Mouse (Mus musculus): ENCODE data around the gene Jade1. TPM values are rescaled to one million over a fixed set of nuclear protein-coding genes. Genes with fewer than 3 reads are reported as not detected.

Jade1 gene
- polyA plus RNA-seq, 1 experiment from 2014 or later, result 22.1 TPM

GRCm38 (mm10) chr3:41522226-41523005 lies 33.1 kb upstream of the Jade1 start:
- ATAC-seq (ENCODE audit: low FRiP score, low TSS enrichment), result peak; percentile 82
- H3K4me1 ChIP-seq (ENCODE audit: control insufficient read depth, insufficient read depth, low read length), result peaks cover 6% of the 10 kb centered on the region; the same call in 1 of the 2 replicates
- no peaks in the 10 kb centered on the region for H3K27me3 ChIP-seq (ENCODE audit: control insufficient read depth, insufficient read depth, low read length)
- H3K27ac ChIP-seq (ENCODE audit: low read depth, low read length), result peak overlapping the region; percentile 15; the same call in 1 of the 2 replicates
- no peak overlapping the region for H3K9ac ChIP-seq (ENCODE audit: low read depth, low read length)
- no peak overlapping the region for H3K4me3 ChIP-seq (ENCODE audit: low read length)
- peak overlapping the region; percentile 9 for H3K4me2 ChIP-seq (replicated peaks; ENCODE audit: low read depth, low read length)
- WGBS, result 34% methylated on average over 18 of the region's 18 CpGs
- H3K9me3 ChIP-seq (ENCODE audit: control insufficient read depth, low read length), result no peaks in the 10 kb centered on the region
- no peaks in the 10 kb centered on the region for H3K36me3 ChIP-seq (ENCODE audit: control insufficient read depth, insufficient read depth, low read length)

- H3K4me2 ChIP-seq (replicated peaks; ENCODE audit: low read depth, low read length), result no peak overlapping the region
- 0 out of 2 replicates have a peak, but pooled peaks have one; percentile 50 for ATAC-seq (ENCODE audit: low FRiP score, low TSS enrichment)
- 39% methylated on average over 2 of the region's 2 CpGs for WGBS
These were observed 32.5 kb upstream of the Jade1 start for GRCm38 (mm10) chr3:41523006-41523375.

GRCm38 (mm10) chr3:41523460-41523859 lies 32.1 kb upstream of the Jade1 start:
- Histone ChIP-seq H3K4me1 (ENCODE audit: control insufficient read depth, insufficient read depth, low read length) (peaks cover 6% of the 10 kb centered on the region; the same call in 1 of the 2 replicates), H3K27ac (ENCODE audit: low read depth, low read length) (no peak overlapping the region), H3K4me2 (replicated peaks; ENCODE audit: low read depth, low read length) (no peak overlapping the region), H3K27me3 (ENCODE audit: control insufficient read depth, insufficient read depth, low read length) (no peaks in the 10 kb centered on the region), H3K4me3 (ENCODE audit: low read length) (no peak overlapping the region), H3K9me3 (ENCODE audit: control insufficient read depth, low read length) (no peaks in the 10 kb centered on the region), H3K36me3 (ENCODE audit: control insufficient read depth, insufficient read depth, low read length) (no peaks in the 10 kb centered on the region), H3K9ac (ENCODE audit: low read depth, low read length) (no peak overlapping the region)
- ATAC-seq (ENCODE audit: low FRiP score, low TSS enrichment), result no peak
- 96% methylated on average over 4 of the region's 4 CpGs for WGBS

More at GRCm38 (mm10) chr3:41523006-41523375, 32.5 kb upstream of the Jade1 start:
- Histone ChIP-seq H3K36me3 (ENCODE audit: control insufficient read depth, insufficient read depth, low read length) (no peaks in the 10 kb centered on the region), H3K9me3 (ENCODE audit: control insufficient read depth, low read length) (no peaks in the 10 kb centered on the region), H3K9ac (ENCODE audit: low read depth, low read length) (no peak overlapping the region), H3K27ac (ENCODE audit: low read depth, low read length) (no peak overlapping the region), H3K4me1 (ENCODE audit: control insufficient read depth, insufficient read depth, low read length) (peaks cover 6% of the 10 kb centered on the region; the same call in 1 of the 2 replicates), H3K4me3 (ENCODE audit: low read length) (no peak overlapping the region), H3K27me3 (ENCODE audit: control insufficient read depth, insufficient read depth, low read length) (no peaks in the 10 kb centered on the region)

GRCm38 (mm10) chr3:41528291-41528969 lies 27.1 kb upstream of the Jade1 start:
- no peak overlapping the region for H3K4me2 ChIP-seq (replicated peaks; ENCODE audit: low read depth, low read length)
- H3K4me3 ChIP-seq (ENCODE audit: low read length), result no peak overlapping the region
- no peak for ATAC-seq (ENCODE audit: low FRiP score, low TSS enrichment)
- H3K36me3 ChIP-seq (ENCODE audit: control insufficient read depth, insufficient read depth, low read length), result no peaks in the 10 kb centered on the region
- no peak overlapping the region for H3K27ac ChIP-seq (ENCODE audit: low read depth, low read length)
- H3K4me1 ChIP-seq (ENCODE audit: control insufficient read depth, insufficient read depth, low read length), result no peaks in the 10 kb centered on the region
- 91% methylated on average over 2 of the region's 2 CpGs for WGBS
- H3K9me3 ChIP-seq (ENCODE audit: control insufficient read depth, low read length), result no peaks in the 10 kb centered on the region
- H3K27me3 ChIP-seq (ENCODE audit: control insufficient read depth, insufficient read depth, low read length), result no peaks in the 10 kb centered on the region
- no peak overlapping the region for H3K9ac ChIP-seq (ENCODE audit: low read depth, low read length)

GRCm38 (mm10) chr3:41530156-41530555 lies 25.4 kb upstream of the Jade1 start:
- no peaks in the 10 kb centered on the region for H3K27me3 ChIP-seq (ENCODE audit: control insufficient read depth, insufficient read depth, low read length)
- H3K36me3 ChIP-seq (ENCODE audit: control insufficient read depth, insufficient read depth, low read length), result no peaks in the 10 kb centered on the region
- H3K4me3 ChIP-seq (ENCODE audit: low read length), result no peak overlapping the region
- ATAC-seq (ENCODE audit: low FRiP score, low TSS enrichment), result no peak
- no peak overlapping the region for H3K4me2 ChIP-seq (replicated peaks; ENCODE audit: low read depth, low read length)
- 68% methylated on average over 3 of the region's 3 CpGs for WGBS
- H3K4me1 ChIP-seq (ENCODE audit: control insufficient read depth, insufficient read depth, low read length), result no peaks in the 10 kb centered on the region
- H3K27ac ChIP-seq (ENCODE audit: low read depth, low read length), result no peak overlapping the region
- H3K9ac ChIP-seq (ENCODE audit: low read depth, low read length), result no peak overlapping the region
- H3K9me3 ChIP-seq (ENCODE audit: control insufficient read depth, low read length), result no peaks in the 10 kb centered on the region

- no peaks in the 10 kb centered on the region for H3K9me3 ChIP-seq (ENCODE audit: control insufficient read depth, low read length)
- no peak overlapping the region for H3K4me3 ChIP-seq (ENCODE audit: low read length)
- H3K27ac ChIP-seq (ENCODE audit: low read depth, low read length), result no peak overlapping the region
- no peak overlapping the region for H3K4me2 ChIP-seq (replicated peaks; ENCODE audit: low read depth, low read length)
- no peaks in the 10 kb centered on the region for H3K36me3 ChIP-seq (ENCODE audit: control insufficient read depth, insufficient read depth, low read length)
- H3K9ac ChIP-seq (ENCODE audit: low read depth, low read length), result no peak overlapping the region
- no peaks in the 10 kb centered on the region for H3K4me1 ChIP-seq (ENCODE audit: control insufficient read depth, insufficient read depth, low read length)
- no peaks in the 10 kb centered on the region for H3K27me3 ChIP-seq (ENCODE audit: control insufficient read depth, insufficient read depth, low read length)
- no peak for ATAC-seq (ENCODE audit: low FRiP score, low TSS enrichment)
- 19% methylated on average over 8 of the region's 8 CpGs for WGBS
These were observed 24.0 kb upstream of the Jade1 start for GRCm38 (mm10) chr3:41531541-41531940.

- Histone ChIP-seq H3K36me3 (ENCODE audit: control insufficient read depth, insufficient read depth, low read length) (no peaks in the 10 kb centered on the region), H3K4me2 (replicated peaks; ENCODE audit: low read depth, low read length) (no peak overlapping the region), H3K4me3 (ENCODE audit: low read length) (no peak overlapping the region), H3K9ac (ENCODE audit: low read depth, low read length) (no peak overlapping the region), H3K27ac (ENCODE audit: low read depth, low read length) (no peak overlapping the region), H3K27me3 (ENCODE audit: control insufficient read depth, insufficient read depth, low read length) (no peaks in the 10 kb centered on the region), H3K4me1 (ENCODE audit: control insufficient read depth, insufficient read depth, low read length) (no peaks in the 10 kb centered on the region), H3K9me3 (ENCODE audit: control insufficient read depth, low read length) (no peaks in the 10 kb centered on the region)
- 66% methylated on average over 12 of the region's 12 CpGs for WGBS
- ATAC-seq (ENCODE audit: low FRiP score, low TSS enrichment), result no peak
These were observed 23.4 kb upstream of the Jade1 start for GRCm38 (mm10) chr3:41532109-41532508.

- Histone ChIP-seq H3K27ac (ENCODE audit: low read depth, low read length) (no peak overlapping the region), H3K9ac (ENCODE audit: low read depth, low read length) (no peak overlapping the region), H3K4me2 (replicated peaks; ENCODE audit: low read depth, low read length) (no peak overlapping the region), H3K4me1 (ENCODE audit: control insufficient read depth, insufficient read depth, low read length) (no peaks in the 10 kb centered on the region), H3K4me3 (ENCODE audit: low read length) (no peak overlapping the region), H3K36me3 (ENCODE audit: control insufficient read depth, insufficient read depth, low read length) (no peaks in the 10 kb centered on the region), H3K27me3 (ENCODE audit: control insufficient read depth, insufficient read depth, low read length) (no peaks in the 10 kb centered on the region), H3K9me3 (ENCODE audit: control insufficient read depth, low read length) (no peaks in the 10 kb centered on the region)
- 40% methylated on average over 7 of the region's 7 CpGs for WGBS
- no peak for ATAC-seq (ENCODE audit: low FRiP score, low TSS enrichment)
These were observed 21.9 kb upstream of the Jade1 start for GRCm38 (mm10) chr3:41533660-41534059.

- Histone ChIP-seq H3K4me2 (replicated peaks; ENCODE audit: low read depth, low read length) (no peak overlapping the region), H3K9me3 (ENCODE audit: control insufficient read depth, low read length) (no peaks in the 10 kb centered on the region)
- 84% methylated on average over 2 of the region's 2 CpGs for WGBS
These were observed 17.6 kb upstream of the Jade1 start for GRCm38 (mm10) chr3:41537957-41538356.

More at GRCm38 (mm10) chr3:41537957-41538356, 17.6 kb upstream of the Jade1 start:
- Histone ChIP-seq H3K4me1 (ENCODE audit: control insufficient read depth, insufficient read depth, low read length) (no peaks in the 10 kb centered on the region), H3K4me3 (ENCODE audit: low read length) (no peak overlapping the region), H3K36me3 (ENCODE audit: control insufficient read depth, insufficient read depth, low read length) (no peaks in the 10 kb centered on the region), H3K9ac (ENCODE audit: low read depth, low read length) (no peak overlapping the region), H3K27ac (ENCODE audit: low read depth, low read length) (no peak overlapping the region), H3K27me3 (ENCODE audit: control insufficient read depth, insufficient read depth, low read length) (no peaks in the 10 kb centered on the region)
- ATAC-seq (ENCODE audit: low FRiP score, low TSS enrichment), result no peak
